Mouse (Mus musculus) left cerebral cortex, adult 9 months (tissue): ENCODE data around the gene Ccdc58.
"Not testable (repeated sequence)": the region's sequence is repeated elsewhere in the genome, so short reads cannot be mapped to it uniquely, and the experiment has no call there.

Source experiments
- DNase-seq, 2 experiments: peaks; one replicate each; pipeline ENCODE4 v3.0.0; 2022; ENCODE audit warnings: low spot score in 2 of 2

Gene Ccdc58

GRCm38 (mm10) chr16:36071450-36072379 lies at the start of gene Ccdc58, which contains the start of gene Fam162a:
Gene Ccdc58, plus strand, starts transcription at chr16:36071685.
Gene Fam162a, minus strand, starts transcription at chr16:36071594.
- peak; percentile 78 to 93 for DNase-seq

DNA sequence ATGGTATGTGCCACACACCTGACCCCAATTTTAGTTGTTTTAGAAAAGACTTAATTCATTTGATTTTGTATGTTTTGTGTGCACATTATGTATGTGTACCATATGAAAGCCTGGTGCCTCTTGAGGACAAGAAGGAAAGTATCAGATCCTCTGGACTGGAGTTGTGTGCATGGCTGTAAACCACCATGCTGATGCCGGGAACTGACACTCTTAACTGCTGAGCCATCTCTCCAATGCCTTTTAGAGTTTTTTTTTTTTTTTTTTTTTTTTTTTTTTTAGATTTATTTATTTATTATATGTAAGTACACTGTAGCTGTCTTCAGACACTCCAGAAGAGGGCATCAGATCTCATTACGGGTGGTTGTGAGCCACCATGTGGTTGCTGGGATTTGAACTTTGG lies 43.4 kb upstream of the Ccdc58 start:
- not testable (repeated sequence) for DNase-seq

GRCm38 (mm10) chr16:36040640-36041624 lies 30.6 kb upstream of the Ccdc58 start, which contains the start of gene Wdr5b:
Gene Wdr5b, plus strand, starts transcription at chr16:36041190.
- peak; percentile 94 to 96 for DNase-seq

DNA sequence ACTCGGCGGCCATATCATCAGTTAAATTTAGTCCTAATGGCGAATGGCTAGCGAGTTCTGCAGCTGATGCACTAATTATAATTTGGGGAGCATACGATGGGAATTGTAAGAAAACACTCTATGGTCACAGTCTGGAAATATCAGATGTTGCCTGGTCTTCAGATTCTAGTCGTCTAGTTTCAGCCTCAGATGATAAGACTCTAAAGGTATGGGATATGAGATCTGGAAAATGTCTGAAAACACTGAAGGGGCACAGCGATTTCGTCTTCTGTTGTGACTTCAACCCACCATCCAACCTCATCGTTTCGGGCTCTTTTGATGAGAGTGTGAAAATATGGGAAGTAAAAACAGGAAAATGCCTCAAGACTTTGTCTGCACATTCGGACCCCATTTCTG lies 29.9 kb upstream of the Ccdc58 start:
- DNase-seq: no peak

- no peak for DNase-seq
Measured at GRCm38 (mm10) chr16:36043073-36043472, 28.4 kb upstream of the Ccdc58 start.

GRCm38 (mm10) chr16:36043964-36044363 lies 27.5 kb upstream of the Ccdc58 start:
- DNase-seq: no peak

DNA sequence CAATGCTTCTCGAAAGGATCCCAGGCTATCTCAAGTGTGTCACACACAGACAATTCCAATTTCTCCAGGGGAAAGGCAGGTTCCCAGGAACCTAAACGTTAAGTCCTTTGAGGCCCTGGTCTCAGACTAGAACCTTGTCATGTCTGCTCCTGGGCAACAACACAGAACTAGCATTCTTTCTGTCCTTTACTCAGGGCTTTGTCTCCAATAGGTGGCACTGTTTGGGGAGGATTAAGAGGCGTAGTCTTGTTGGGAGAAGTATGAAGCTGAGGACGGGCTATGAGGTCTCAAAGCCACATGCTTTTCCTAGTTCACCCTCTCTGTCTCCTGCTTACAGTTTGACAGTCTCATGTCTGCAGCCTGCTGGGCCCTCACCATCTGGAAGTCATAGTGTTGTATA lies 23.9 kb upstream of the Ccdc58 start:
- no peak for DNase-seq

- DNase-seq: no peak
Measured at GRCm38 (mm10) chr16:36051491-36051890, 20.0 kb upstream of the Ccdc58 start.

- no peak for DNase-seq
Measured at GRCm38 (mm10) chr16:36053524-36054275, 17.8 kb upstream of the Ccdc58 start.

GRCm38 (mm10) chr16:36054920-36055319 lies 16.6 kb upstream of the Ccdc58 start:
- DNase-seq: no peak

DNA sequence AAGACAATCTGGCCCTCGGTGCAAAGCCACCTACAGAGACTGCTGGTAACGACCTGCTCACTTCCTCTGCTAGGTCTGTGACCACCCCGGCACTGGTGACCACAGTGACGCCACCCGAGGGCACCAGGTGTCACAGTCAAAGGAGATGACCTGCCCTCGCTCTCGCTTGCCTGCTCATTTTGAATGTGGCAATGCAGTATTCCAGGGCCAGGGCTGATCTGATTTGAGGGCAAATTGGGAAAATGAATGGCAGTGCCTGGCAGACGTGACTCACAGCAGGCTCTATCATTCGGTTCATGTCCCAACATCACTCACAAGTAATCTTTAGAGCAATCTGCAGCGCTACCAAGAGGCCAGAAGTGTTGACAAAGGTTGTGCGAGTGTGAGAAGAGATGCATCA lies 15.1 kb upstream of the Ccdc58 start:
- no peak for DNase-seq

DNA sequence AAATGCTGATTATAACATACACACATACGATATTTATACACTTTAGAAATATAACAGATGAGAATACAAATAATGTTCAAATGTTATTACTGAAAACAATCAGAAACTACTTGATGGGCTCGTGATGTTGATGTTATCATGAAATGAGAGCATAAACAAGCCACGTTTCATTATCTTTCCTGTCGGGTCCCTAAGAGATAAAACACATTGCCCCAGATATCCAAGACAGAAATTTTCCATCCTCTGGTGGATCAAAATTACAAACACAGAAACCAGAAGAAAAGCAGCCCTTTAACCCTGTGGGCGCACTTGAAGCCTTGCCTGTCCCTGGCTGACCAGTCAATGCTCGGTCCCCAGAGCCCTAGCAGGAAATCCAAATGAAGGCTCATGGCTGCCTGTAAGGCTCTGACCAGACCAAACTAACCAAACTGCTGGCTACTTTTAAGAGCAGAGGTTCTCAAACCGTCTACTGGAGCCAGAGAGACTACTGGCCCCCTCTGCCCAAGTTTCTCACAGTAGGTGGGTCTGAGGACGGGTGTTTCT lies 13.5 kb upstream of the Ccdc58 start:
- DNase-seq: no peak

DNA sequence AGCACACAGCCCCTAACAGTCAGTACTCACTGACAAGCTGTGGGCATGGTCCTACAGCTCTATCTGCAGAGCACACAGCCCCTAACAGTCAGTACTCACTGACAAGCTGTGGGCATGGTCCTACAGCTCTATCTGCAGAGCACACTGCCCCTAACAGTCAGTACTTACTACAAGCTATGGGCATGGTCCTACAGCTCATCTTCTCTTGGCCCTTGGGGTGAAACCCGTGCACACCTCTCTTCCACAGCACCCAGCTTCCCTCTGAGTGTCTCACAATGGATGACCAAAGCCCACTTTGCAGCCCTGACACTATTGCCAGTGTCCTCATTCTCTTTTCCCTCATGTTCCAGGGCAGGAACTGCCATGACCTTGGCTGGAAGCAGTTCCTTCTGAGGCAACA lies 9.0 kb upstream of the Ccdc58 start:
- not testable (repeated sequence) for DNase-seq

- no peak for DNase-seq
Measured at GRCm38 (mm10) chr16:36063315-36063714, 8.2 kb upstream of the Ccdc58 start.

- DNase-seq: no peak
Measured at GRCm38 (mm10) chr16:36064904-36065303, 6.6 kb upstream of the Ccdc58 start.

GRCm38 (mm10) chr16:36067694-36068093 lies 3.8 kb upstream of the Ccdc58 start:
- DNase-seq: no peak

DNA sequence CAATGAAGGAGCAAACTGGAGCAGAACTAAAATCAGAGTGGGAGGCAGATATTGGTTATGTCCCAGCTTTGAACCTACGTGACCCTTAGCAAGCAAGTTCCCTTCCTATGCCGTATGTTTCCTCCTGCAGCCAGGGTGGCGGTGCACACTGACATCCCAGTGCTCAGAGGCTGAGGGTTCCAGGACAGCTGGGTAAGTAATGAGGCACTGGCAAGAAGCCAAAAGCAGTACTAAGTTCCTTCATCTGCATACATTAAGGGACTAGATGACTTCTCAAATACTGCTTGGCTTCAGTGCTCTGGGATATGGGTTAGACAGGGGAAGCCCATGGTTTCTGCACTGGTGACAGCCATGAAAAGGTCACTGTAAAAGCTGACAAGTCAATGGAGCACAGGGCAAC lies 3.1 kb upstream of the Ccdc58 start:
- DNase-seq: no peak

- DNase-seq: no peak
Measured at GRCm38 (mm10) chr16:36069819-36070575, 1.5 kb upstream of the Ccdc58 start.

GRCm38 (mm10) chr16:36071071-36071449 lies 425 bp upstream of the Ccdc58 start:
- no peak for DNase-seq

- DNase-seq: no peak
Measured at GRCm38 (mm10) chr16:36072410-36073011, 1.0 kb downstream of the Ccdc58 start.
